Mouse (Mus musculus) layer of hippocampus, postnatal 36 days (tissue): ENCODE results near the gene Elk4. TPM values are rescaled to one million over a fixed set of nuclear protein-coding genes. Genes with fewer than 3 reads are reported as not detected.

Experiments used
- DNase-seq, 2 experiments: peaks; one replicate each; pipeline ENCODE4 v3.0.0; 2022
- total RNA-seq, 2 experiments: library from RNA; stranded (reverse); gene quantifications; 2 replicates each; pipeline ENCODE4 v1.2.3; 2021

Elk4 gene
- total RNA-seq, 2 experiments from 2014 or later, result 50.5 to 61.7 TPM

GRCm38 (mm10) chr1:132065475-132066172 lies 58.2 kb downstream of the Elk4 start:
- peak in 1 of 2 experiments; percentile 23 for DNase-seq

GRCm38 (mm10) chr1:132067261-132068255 lies 60.2 kb downstream of the Elk4 start, which contains the start of gene Mfsd4a:
TSS of gene Mfsd4a (minus strand) at chr1:132068062.
- peak; percentile 40 to 54 for DNase-seq

GRCm38 (mm10) chr1:132069436-132069835 lies 62.0 kb downstream of the Elk4 start:
- DNase-seq, result peak in 1 of 2 experiments; percentile 7

GRCm38 (mm10) chr1:132070659-132071058 lies 63.3 kb downstream of the Elk4 start:
- no peak for DNase-seq

- no peak for DNase-seq
Measured at GRCm38 (mm10) chr1:132075576-132075975, 68.2 kb downstream of the Elk4 start.

- no peak for DNase-seq
Measured at GRCm38 (mm10) chr1:132078413-132078812, 71.0 kb downstream of the Elk4 start.

Other genes with a start within 250 kb of the Elk4 start
- 1 to 10 TPM; 1.8 to 2.2 TPM for gene Pm20d1, start 210.2 kb upstream of the Elk4 start, total RNA-seq
- 10 to 100 TPM; 55.5 to 64.4 TPM for gene Slc41a1, start 180.1 kb upstream of the Elk4 start, total RNA-seq
- gene Rab29, start 140.4 kb upstream of the Elk4 start, total RNA-seq, result 10 to 100 TPM in 1 of 2 experiments, 1 to 10 TPM in 1; 9.9 to 10.7 TPM
- 100 to 1,000 TPM; 150 to 156 TPM for gene Nucks1, start 97.1 kb upstream of the Elk4 start, total RNA-seq
- gene Slc45a3, start 44.6 kb upstream of the Elk4 start, total RNA-seq, result 1 to 10 TPM in 1 of 2 experiments, under 1 TPM in 1; 0.77 to 1.4 TPM
- gene Mfsd4a, start 60.5 kb downstream of the Elk4 start, total RNA-seq, result 10 to 100 TPM; 58.3 to 62.8 TPM
- 10 to 100 TPM; 23.2 to 27.2 TPM for gene Cdk18, start 132.1 kb downstream of the Elk4 start, total RNA-seq
- under 1 TPM in 1 of 2 experiments, not detected in 1; 0.58 TPM for gene Lemd1, start 183.8 kb downstream of the Elk4 start, total RNA-seq
- under 1 TPM; 0.46 to 0.50 TPM for gene AC124108.1, start 183.8 kb downstream of the Elk4 start, total RNA-seq
- gene Gm10188, start 222.2 kb downstream of the Elk4 start, total RNA-seq, result not detected